Mouse (Mus musculus): ENCODE measurements around the gene Cutc.

Cutc gene

GRCm38 (mm10) chr19:43753226-43753835, 535 bp downstream of the Cutc start:
- DNase-seq (ENCODE audit: low spot score) = peak; percentile 90

GRCm38 (mm10) chr19:43754237-43754636, 1.4 kb downstream of the Cutc start:
- DNase-seq (ENCODE audit: low spot score) = no peak

GRCm38 (mm10) chr19:43754872-43755271, 2.1 kb downstream of the Cutc start:
- DNase-seq (ENCODE audit: low spot score) = no peak

GRCm38 (mm10) chr19:43760504-43760903, 7.7 kb downstream of the Cutc start:
- peak; percentile 74 for DNase-seq (ENCODE audit: low spot score)

GRCm38 (mm10) chr19:43761543-43762256, 8.9 kb downstream of the Cutc start:
- no peak for DNase-seq (ENCODE audit: low spot score)

- DNase-seq (ENCODE audit: low spot score) = no peak
Measured at GRCm38 (mm10) chr19:43762410-43762809, 9.6 kb downstream of the Cutc start.

GRCm38 (mm10) chr19:43766451-43766850, 13.7 kb downstream of the Cutc start:
- DNase-seq (ENCODE audit: low spot score) = no peak

- DNase-seq (ENCODE audit: low spot score) = no peak
Measured at GRCm38 (mm10) chr19:43767549-43768322, 14.9 kb downstream of the Cutc start.

- DNase-seq (ENCODE audit: low spot score) = no peak
Measured at GRCm38 (mm10) chr19:43769366-43769960, 16.7 kb downstream of the Cutc start.

- no peak for DNase-seq (ENCODE audit: low spot score)
Measured at GRCm38 (mm10) chr19:43770584-43770983, 17.8 kb downstream of the Cutc start.

GRCm38 (mm10) chr19:43771499-43771969, 18.7 kb downstream of the Cutc start:
- DNase-seq (ENCODE audit: low spot score) = peak; percentile 18

GRCm38 (mm10) chr19:43772311-43772710, 19.5 kb downstream of the Cutc start:
- DNase-seq (ENCODE audit: low spot score) = no peak

GRCm38 (mm10) chr19:43775433-43775832, 22.6 kb downstream of the Cutc start:
- no peak for DNase-seq (ENCODE audit: low spot score)

- DNase-seq (ENCODE audit: low spot score) = no peak
Measured at GRCm38 (mm10) chr19:43776561-43776960, 23.8 kb downstream of the Cutc start.

- DNase-seq (ENCODE audit: low spot score) = no peak
Measured at GRCm38 (mm10) chr19:43777308-43777707, 24.5 kb downstream of the Cutc start.

- DNase-seq (ENCODE audit: low spot score) = no peak
Measured at GRCm38 (mm10) chr19:43780391-43780790, 27.6 kb downstream of the Cutc start.

- no peak for DNase-seq (ENCODE audit: low spot score)
Measured at GRCm38 (mm10) chr19:43781980-43782379, 29.2 kb downstream of the Cutc start, which contains the start of gene Abcc2. Abcc2 (plus strand) TSS chr19:43782192.

GRCm38 (mm10) chr19:43784761-43785160, 32.0 kb downstream of the Cutc start:
- DNase-seq (ENCODE audit: low spot score) = no peak

GRCm38 (mm10) chr19:43786249-43787026, 33.6 kb downstream of the Cutc start:
- DNase-seq (ENCODE audit: low spot score) = peak; percentile 2

- DNase-seq (ENCODE audit: low spot score) = no peak
Measured at GRCm38 (mm10) chr19:43789817-43790216, 37.0 kb downstream of the Cutc start.

GRCm38 (mm10) chr19:43792537-43792936, 39.7 kb downstream of the Cutc start:
- no peak for DNase-seq (ENCODE audit: low spot score)

- DNase-seq (ENCODE audit: low spot score) = no peak
Measured at GRCm38 (mm10) chr19:43793951-43794350, 41.2 kb downstream of the Cutc start.
